Mouse (Mus musculus) liver, embryonic 16.5 days (tissue): ENCODE data around the gene Lct. TPM values are rescaled to one million over a fixed set of nuclear protein-coding genes. Genes with fewer than 3 reads are reported as not detected.

Experiments used
- ATAC-seq: fragments of 200-750 bp; cut with Nextera tagmentation; 2 replicates; pipeline ENCODE4 v1.8.0; 2017; ENCODE audit warnings: low read depth, mild to moderate bottlenecking, moderate number of reproducible peaks, moderate library complexity
- H3K27ac ChIP-seq: fragments of 300-500 bp; sonication (generic); 2 replicates; pipeline ENCODE4 v1.5.1; 2014; ENCODE audit warnings: mild to moderate bottlenecking, low read length
- H3K27me3 ChIP-seq: fragments of 300-500 bp; sonication (generic); 2 replicates; pipeline ENCODE4 v1.6.1; 2014; ENCODE audit warnings: low read depth, low read length, mixed read lengths; ENCODE audit not compliant: control insufficient read depth, insufficient read depth
- H3K36me3 ChIP-seq: fragments of 300-500 bp; sonication (generic); 2 replicates; pipeline ENCODE4 v1.6.1; 2014; ENCODE audit warnings: mild to moderate bottlenecking; ENCODE audit not compliant: control insufficient read depth, insufficient read depth
- H3K4me1 ChIP-seq: fragments of 300-500 bp; sonication (generic); 2 replicates; pipeline ENCODE4 v1.6.1; 2014; ENCODE audit warnings: low read depth, low read length, mixed read lengths; ENCODE audit not compliant: control insufficient read depth
- H3K4me2 ChIP-seq: fragments of 300-500 bp; sonication (generic); 2 replicates; pipeline ENCODE4 v1.6.1; 2014; ENCODE audit warnings: low read depth, low read length, mixed read lengths
- H3K4me3 ChIP-seq: fragments of 300-500 bp; sonication (generic); 2 replicates; pipeline ENCODE4 v1.5.1; 2014; ENCODE audit warnings: low read depth, mild to moderate bottlenecking, low read length
- H3K9ac ChIP-seq: fragments of 300-500 bp; sonication (generic); 2 replicates; pipeline ENCODE4 v1.6.1; 2014; ENCODE audit warnings: low read depth, low read length
- H3K9me3 ChIP-seq: fragments of 300-500 bp; sonication (generic); replicated peaks from 2 replicates; pipeline ENCODE4 v1.6.1; 2016; ENCODE audit warnings: low read length; ENCODE audit not compliant: control insufficient read depth
- WGBS: fragments of 180-500 bp; shearing (Covaris S2); extraction: QIAGEN DNeasy Blood & Tissue Kit; methylation state at CpG from one replicate; pipeline ENCODE4 v1.1.7; 2014; ENCODE audit not compliant: insufficient replicate concordance; 5-methylcytosine and 5-hydroxymethylcytosine counted together
- polyA plus RNA-seq: library from polyadenylated mRNA; unstranded; fragments of >200 nt; fragmentation: Nextera tagmentation; extraction: Ambion mirVana; gene quantifications from 2 replicates; pipeline ENCODE4 v1.2.1, GENCODE M21; 2015

The Lct gene
- polyA plus RNA-seq, 1 experiment from 2014 or later: 0.71 TPM

DNA sequence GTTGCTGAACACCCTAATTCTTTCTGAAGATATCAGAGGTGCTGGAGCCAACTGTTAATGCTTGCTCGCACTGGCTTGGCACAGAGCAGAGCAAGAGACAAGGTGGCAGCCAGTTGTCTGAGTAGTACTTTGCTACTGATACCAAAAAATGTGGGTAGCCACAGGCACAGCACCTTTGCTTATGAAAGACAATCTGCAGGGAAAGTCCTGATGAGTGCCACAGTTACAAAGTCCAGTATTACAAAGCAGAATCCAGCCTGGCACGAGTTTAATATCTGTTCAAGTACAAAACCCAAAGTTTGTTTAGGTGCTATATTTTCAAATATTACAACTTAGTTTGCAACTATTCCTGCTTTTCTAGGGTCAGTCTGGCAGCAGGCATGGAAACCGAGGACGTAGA lies 92.9 kb downstream of the Lct start:
- no peaks in the 10 kb centered on the region for H3K4me1 ChIP-seq
- H3K9me3 ChIP-seq: no peaks in the 10 kb centered on the region
- no peaks in the 10 kb centered on the region for H3K27me3 ChIP-seq
- ATAC-seq: no peak
- no peak overlapping the region for H3K27ac ChIP-seq
- H3K36me3 ChIP-seq: peaks cover 41% of the 10 kb centered on the region
- no peak overlapping the region for H3K4me3 ChIP-seq
- no peak overlapping the region for H3K9ac ChIP-seq
- H3K4me2 ChIP-seq: no peak overlapping the region
- 87% methylated on average over 4 of the region's 4 CpGs for WGBS

Other genes starting within 250 kb of the Lct start
- 3.4 and 3.7 TPM in 2 replicates for gene Zranb3, start 225.3 kb downstream of the Lct start, polyA plus RNA-seq
- 31.5 and 33.1 TPM in 2 replicates for gene R3hdm1, start 225.0 kb downstream of the Lct start, polyA plus RNA-seq
- 28.1 and 28.5 TPM in 2 replicates for gene Ubxn4, start 84.4 kb downstream of the Lct start, polyA plus RNA-seq
- 192 and 200 TPM in 2 replicates for gene Mcm6, start 31.3 kb upstream of the Lct start, polyA plus RNA-seq
- gene Dars, start 89.0 kb upstream of the Lct start, polyA plus RNA-seq: 98.0 and 116 TPM in 2 replicates